Mouse (Mus musculus) heart, embryonic 11.5 days (tissue): Measurements from ENCODE around the gene Hmgn5. TPM values are rescaled to one million over a fixed set of nuclear protein-coding genes. Genes with fewer than 3 reads are reported as not detected.

ENCODE experiments used
- polyA plus RNA-seq: library from polyadenylated mRNA; unstranded; fragments of >200 nt; fragmentation: Nextera tagmentation; extraction: Ambion mirVana; gene quantifications from 2 replicates; pipeline ENCODE4 v1.2.1, GENCODE M21; 2014

Gene Hmgn5
- polyA plus RNA-seq, 1 experiment from 2014 or later: 21.6 TPM

Other genes starting within 250 kb of the Hmgn5 start
- gene Brwd3, start 179.0 kb downstream of the Hmgn5 start, polyA plus RNA-seq: 3.7 and 3.8 TPM in 2 replicates
- gene Sh3bgrl, start 82.0 kb upstream of the Hmgn5 start, polyA plus RNA-seq: 94.0 and 100 TPM in 2 replicates
- gene Gm6377, start 183.4 kb upstream of the Hmgn5 start, polyA plus RNA-seq: 0.11 and 0.38 TPM in 2 replicates